Mouse (Mus musculus): ENCODE results near the gene Gm9195. TPM values are rescaled to one million over a fixed set of nuclear protein-coding genes. Genes with fewer than 3 reads are reported as not detected.

Gm9195 gene
- total RNA-seq (2021), result not detected
- long read RNA-seq, experiment 1, result 0 reads
- long read RNA-seq, experiment 2, result 0 reads

DNA sequence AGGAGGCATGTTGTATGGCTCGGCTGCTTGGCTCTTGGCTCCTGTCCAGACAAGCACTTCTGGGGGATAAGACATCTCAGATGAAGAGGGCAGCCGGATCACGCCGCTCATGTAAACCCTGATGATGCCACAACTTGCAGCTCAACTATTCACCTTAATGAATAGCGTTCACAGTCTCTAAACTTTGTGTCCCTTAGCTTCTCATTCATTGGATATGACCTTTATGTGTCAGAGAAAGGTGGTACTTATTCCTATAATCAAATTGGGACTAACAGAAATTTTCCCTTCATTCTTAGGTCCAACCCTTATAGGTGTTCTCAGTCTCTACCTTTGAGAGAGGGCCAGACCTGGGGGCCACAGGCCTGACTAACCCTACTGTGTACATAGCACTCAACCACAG, at the start of gene Gm9195:
Gene Gm9195 (minus strand): TSS at position 101 of the 400 bp plus-strand sequence.
- Histone ChIP-seq H3K27ac (no peak within 1 kb of the TSS), H3K4me3 (no peak within 1 kb of the TSS)
- no peak for TF ChIP-seq CTCF (IDR thresholded peaks at IDR 0.05)
- DNase-seq (ENCODE audit: extremely low spot score in 1 of 2, low spot score in 2 of 2), result no peak
- intact Hi-C loops (cut with DNase I), result no loop called here

DNA sequence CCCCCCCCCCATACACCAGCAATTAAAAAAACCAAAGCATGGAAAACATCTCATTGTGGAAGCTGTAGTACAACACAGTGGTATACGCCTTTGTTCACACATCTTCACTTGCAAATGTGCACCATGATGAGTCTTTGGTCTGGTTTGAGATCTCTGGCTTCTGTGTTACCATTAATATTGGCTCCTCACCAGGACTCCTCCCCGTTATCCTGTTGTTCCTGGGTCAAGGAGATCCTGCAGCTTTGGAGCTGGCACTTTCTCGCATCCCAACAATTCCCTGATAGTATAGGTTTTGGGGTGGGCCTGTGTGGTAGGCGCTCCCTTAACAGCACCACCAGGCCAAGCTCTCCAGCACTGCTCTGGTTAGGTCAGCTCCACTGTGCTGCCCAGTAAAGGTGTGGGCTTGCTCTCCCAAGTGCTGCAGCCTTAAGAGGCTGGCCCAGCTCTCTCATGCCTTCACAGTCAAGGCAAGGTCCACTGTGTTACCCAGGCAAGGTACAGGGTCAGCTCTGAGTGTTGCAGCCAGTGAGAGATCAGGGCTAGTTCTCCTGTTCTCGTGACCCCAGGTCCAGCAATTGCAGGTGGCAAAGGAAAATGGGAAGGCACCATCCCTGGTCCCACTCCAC, 44.9 kb upstream of the Gm9195 start:
- no peak for TF ChIP-seq CTCF (IDR thresholded peaks at IDR 0.05)
- Histone ChIP-seq H3K27ac (no peak overlapping the region), H3K4me3 (no peak overlapping the region)
- DNase-seq (ENCODE audit: extremely low spot score in 1 of 2, low spot score in 2 of 2), result no peak
- intact Hi-C loops (cut with DNase I), result no loop called here

DNA sequence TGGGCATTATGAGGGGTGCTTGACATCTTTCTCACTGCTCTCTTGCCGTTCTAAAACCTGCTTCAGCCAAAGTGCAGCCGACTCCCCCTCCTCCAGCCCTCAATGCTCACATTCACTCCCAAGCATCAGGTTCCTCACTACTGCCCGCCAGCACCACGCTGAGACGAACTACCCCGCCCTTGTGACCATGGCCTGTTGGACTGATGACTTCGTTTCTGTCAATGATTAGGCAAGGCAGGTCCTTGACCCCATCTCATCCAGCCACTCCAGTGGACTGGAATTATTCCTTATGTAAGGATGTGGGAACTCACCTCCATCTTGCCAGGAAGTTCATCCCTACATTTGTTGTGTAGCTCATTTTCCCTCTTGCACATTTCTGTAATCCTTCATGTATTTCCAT, 42.2 kb upstream of the Gm9195 start:
- no peak for DNase-seq (ENCODE audit: extremely low spot score in 1 of 2, low spot score in 2 of 2)
- no peak for TF ChIP-seq CTCF (IDR thresholded peaks at IDR 0.05)
- intact Hi-C loops (cut with DNase I), result no loop called here
- no peak overlapping the region for H3K4me3 ChIP-seq
- no peak overlapping the region for H3K27ac ChIP-seq

DNA sequence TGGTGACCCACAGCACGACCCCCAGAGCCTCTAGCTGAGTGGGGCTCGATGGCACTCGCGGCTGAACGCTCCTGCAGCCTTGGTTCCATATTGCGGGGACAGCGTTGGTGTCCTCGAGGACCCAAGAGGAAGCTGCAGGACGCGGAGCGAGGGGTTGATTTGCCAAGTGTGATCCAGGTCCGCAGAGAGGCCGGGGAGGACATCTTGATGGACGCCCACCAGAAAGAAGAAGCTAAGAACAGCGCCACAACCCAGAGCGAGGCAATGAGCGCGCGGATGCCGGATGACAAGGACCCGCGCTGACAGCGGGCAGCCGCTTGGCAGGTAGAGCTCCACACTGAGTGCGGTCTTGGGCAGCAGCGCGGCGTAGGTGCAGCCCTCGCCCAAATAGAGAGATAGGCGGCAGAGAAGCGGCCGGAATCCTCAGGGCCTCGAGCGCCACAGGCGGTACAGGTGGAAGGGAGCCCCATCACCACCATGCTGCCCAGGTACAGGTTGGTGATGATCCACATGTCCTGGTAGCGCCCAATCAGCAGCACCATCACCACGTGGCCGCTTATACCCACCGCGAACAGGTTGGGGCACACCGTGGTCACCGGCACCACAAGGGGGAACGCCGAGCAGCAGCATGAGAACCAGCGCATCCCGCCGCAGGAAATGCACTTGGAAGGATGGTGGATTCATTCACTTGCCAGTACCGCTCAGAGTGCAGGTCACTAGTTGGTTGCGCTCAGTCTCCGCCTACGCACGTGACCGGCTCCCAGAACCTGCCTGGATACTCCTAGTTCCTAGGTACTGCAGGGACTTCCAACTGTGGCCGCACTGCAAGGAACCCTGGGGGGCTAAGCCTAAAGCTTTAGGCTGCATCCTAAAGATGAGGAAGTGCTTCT, 40.6 kb upstream of the Gm9195 start:
- TF ChIP-seq CTCF (IDR thresholded peaks at IDR 0.05), result no peak
- peak overlapping the region; percentile 49 for H3K4me3 ChIP-seq
- peak in 1 of 2 experiments; percentile 23 for DNase-seq (ENCODE audit: extremely low spot score in 1 of 2, low spot score in 2 of 2)
- no peak overlapping the region for H3K27ac ChIP-seq
- intact Hi-C loops (cut with DNase I), result no loop called here

DNA sequence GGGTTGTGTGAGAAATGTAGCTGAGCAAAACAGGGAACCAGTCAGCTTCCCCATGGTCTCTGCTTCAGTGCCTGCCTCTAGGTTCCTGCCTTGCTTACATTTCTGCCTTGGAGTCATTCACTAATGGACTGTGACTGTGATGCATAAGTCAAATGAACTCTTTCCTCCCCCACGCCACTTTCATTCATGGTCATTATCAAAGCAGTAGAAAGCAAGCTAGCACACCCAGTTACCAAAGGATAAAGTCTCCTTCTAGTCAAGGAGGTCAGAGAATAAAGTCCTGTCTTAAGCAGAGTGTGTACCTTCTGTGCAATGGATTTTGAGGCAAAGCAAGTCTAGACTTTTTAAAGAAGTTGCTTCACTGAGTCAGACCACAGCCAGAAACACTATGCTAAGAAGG, 35.5 kb upstream of the Gm9195 start:
- DNase-seq (ENCODE audit: extremely low spot score in 1 of 2, low spot score in 2 of 2), result no peak
- H3K4me3 ChIP-seq, result no peak overlapping the region
- no peak overlapping the region for H3K27ac ChIP-seq
- intact Hi-C loops (cut with DNase I), result no loop called here
- no peak for TF ChIP-seq CTCF (IDR thresholded peaks at IDR 0.05)

DNA sequence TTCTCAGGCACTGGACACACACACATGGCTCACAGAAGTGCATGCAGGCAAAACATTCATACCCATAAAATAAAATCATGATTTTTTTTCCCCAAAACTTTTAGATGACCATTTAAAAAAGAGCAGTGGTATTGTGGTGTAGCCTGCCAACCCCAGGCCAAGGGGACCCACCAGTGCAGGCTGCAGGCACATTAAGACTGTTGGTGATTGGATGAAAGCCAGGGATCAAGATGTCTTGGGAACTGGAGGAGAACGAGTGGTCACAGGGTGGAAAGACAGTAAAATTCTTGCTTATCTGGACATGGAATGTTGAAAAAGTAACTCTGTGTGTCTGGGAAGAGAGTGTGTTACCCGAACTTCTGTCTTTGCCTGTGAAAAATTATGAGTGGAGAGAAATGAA, 27.9 kb upstream of the Gm9195 start:
- intact Hi-C loops (cut with DNase I), result no loop called here
- no peak for TF ChIP-seq CTCF (IDR thresholded peaks at IDR 0.05)
- no peak overlapping the region for H3K4me3 ChIP-seq
- no peak for DNase-seq (ENCODE audit: extremely low spot score in 1 of 2, low spot score in 2 of 2)
- H3K27ac ChIP-seq, result no peak overlapping the region

DNA sequence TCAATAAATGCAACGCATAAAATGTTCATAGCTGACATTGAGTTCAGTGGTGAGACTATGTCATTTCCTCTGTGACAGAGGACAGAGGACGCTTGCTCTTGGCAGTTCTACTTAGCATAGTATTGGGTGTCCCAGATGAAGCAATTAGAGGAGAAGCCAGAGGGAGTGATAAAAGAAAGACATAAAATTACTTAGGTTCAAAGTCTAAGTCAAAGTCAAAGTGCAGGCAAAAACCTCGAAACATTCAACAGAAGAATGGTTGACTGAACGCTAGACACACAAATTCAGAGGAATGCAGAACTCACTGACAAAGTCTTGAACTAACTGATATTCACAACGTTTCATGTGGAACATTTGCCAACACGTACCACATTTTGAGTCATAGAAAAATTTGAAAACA, 27.1 kb upstream of the Gm9195 start:
- intact Hi-C loops (cut with DNase I), result no loop called here
- no peak for TF ChIP-seq CTCF (IDR thresholded peaks at IDR 0.05)
- Histone ChIP-seq H3K4me3 (no peak overlapping the region), H3K27ac (no peak overlapping the region)
- no peak for DNase-seq (ENCODE audit: extremely low spot score in 1 of 2, low spot score in 2 of 2)

DNA sequence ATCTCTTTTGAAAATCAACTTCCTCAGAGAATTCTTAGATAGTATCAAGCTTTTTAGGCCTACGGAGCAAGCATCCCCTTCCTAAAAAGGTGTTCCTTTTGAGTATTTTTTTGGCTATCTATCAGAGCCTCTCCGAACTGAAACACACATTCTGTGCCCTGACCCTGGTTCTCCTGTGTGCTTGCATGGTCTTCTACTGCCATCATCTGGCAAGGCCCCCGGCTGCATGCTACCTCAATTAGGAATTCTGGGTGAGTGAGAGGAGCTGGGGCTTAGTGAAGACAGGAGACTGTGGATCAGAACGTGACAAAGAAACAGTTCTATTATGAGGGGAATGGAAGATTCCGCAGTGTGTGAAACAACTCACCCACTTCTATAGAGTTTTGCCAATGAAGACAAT, 24.7 kb upstream of the Gm9195 start:
- Histone ChIP-seq H3K4me3 (no peak overlapping the region), H3K27ac (no peak overlapping the region)
- peak; percentile 69 for TF ChIP-seq CTCF (IDR thresholded peaks at IDR 0.05)
- intact Hi-C loops (cut with DNase I), result loop anchor here (2.0 kb wide), 1 partner anchor 140 kb away; no protein-coding TSS in a partner anchor
- DNase-seq (ENCODE audit: extremely low spot score in 1 of 2, low spot score in 2 of 2), result peak; percentile 31 to 38

DNA sequence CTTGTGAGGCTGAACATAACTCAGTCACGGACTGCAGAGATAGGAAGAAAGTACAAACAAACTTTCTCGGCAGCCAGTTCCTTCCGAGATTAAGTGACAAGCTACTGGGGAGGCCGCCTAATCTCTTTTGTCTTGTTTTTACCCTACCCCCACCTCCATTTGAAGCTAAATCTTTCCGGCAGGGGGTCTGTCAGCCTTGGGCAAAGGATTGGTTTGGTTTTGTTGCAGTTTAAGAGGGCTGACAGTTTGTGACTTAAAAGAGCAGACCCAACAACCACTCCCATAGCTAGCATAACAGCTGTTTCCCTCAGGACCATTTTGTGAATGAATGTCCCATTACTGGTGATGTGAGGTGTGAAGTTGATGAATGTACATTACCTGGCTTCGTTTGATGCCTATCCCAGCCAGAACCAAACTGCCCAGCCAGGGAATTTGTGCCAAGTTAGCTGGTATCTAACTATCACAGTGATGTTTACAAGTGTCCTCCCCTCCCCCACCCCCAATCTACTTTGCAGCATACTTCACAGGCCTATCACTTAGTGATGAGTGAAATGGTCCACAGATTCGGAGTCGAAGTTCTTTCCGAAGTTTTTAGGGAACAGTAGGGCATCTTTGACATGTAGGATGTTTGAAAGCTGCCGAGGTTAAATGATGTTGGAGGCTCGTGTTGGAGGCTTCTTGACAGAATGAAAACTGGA, 15.2 kb upstream of the Gm9195 start:
- no peak overlapping the region for H3K27ac ChIP-seq
- no peak for DNase-seq (ENCODE audit: extremely low spot score in 1 of 2, low spot score in 2 of 2)
- intact Hi-C loops (cut with DNase I), result no loop called here
- TF ChIP-seq CTCF (IDR thresholded peaks at IDR 0.05), result no peak
- no peak overlapping the region for H3K4me3 ChIP-seq

DNA sequence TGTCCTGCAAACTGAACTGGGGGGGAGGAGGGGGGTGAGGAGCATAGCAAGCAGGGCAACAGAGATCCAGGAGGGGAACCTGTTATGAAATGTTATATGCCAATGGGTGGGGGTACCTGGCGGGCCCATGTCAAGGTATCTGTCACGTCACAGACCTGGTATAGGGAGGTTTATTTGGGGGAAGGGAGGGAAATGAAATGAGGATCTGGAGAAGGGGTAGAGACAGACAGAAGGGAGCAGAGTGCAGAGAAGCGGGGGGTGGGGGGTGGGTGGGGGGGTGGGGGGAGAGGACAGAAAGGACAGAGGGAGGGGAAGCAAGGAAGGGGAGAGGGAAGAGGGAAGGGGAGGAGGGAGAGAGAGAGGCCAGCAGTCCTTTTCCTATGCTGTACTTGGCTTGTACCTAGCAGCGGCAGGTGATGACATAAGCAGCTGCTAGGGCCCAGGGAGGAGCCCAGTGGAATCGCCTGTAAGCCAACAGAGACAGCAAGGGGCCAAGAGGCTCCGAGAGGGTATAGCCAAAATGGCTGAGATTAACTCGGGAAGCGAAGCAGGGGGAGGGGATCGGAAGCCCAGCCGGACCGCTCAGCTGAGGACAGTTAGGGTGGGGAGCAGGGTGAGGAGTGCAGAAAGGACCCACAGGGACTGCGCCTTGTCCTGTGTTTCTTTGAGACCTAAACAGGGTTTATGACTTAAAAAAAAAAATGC, 14.5 kb upstream of the Gm9195 start:
- Histone ChIP-seq H3K4me3 (no peak overlapping the region), H3K27ac (no peak overlapping the region)
- TF ChIP-seq CTCF (IDR thresholded peaks at IDR 0.05), result no peak
- no peak for DNase-seq (ENCODE audit: extremely low spot score in 1 of 2, low spot score in 2 of 2)
- intact Hi-C loops (cut with DNase I), result no loop called here

DNA sequence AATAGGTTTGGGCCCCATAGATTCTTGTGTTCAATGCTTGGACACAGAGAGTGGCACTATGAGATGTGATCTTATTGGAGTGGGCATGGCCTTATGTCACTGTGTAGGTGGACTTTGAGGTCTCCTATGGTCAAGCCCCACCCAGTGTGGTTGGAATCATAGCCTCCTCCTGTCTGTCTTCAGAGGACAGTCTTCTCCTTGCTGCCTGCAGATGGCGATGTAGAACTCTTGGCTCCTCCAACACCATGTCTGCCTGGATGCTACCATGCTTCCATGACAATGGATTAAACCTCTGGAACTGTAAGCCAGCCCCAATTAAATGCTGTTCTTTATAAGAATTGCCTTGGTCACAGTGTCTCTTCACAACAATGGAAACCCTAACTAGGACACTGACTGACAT, 13.3 kb upstream of the Gm9195 start:
- no peak; the same call in none of the 2 replicates for TF ChIP-seq CTCF (IDR thresholded peaks at IDR 0.05)
- intact Hi-C loops (cut with DNase I), result no loop called here
- no peak overlapping the region for H3K27ac ChIP-seq
- DNase-seq (ENCODE audit: extremely low spot score in 1 of 2, low spot score in 2 of 2), result no peak
- H3K4me3 ChIP-seq, result no peak overlapping the region

All from left cerebral cortex, adult 2 months (tissue).